Mouse (Mus musculus) hindbrain, postnatal 0 days (tissue): ENCODE results near the gene Srxn1. TPM values are rescaled to one million over a fixed set of nuclear protein-coding genes. Genes with fewer than 3 reads are reported as not detected.

ENCODE experiments used
- ATAC-seq: fragments of 200-750 bp; cut with Nextera tagmentation; 2 replicates; pipeline ENCODE4 v1.8.0; 2017; ENCODE audit warnings: mild to moderate bottlenecking, moderate TSS enrichment, moderate library complexity
- DNase-seq: peaks from one replicate; pipeline ENCODE4 v3.0.0-alpha.2; 2015; ENCODE audit warnings: low spot score
- H3K27ac ChIP-seq: fragments of 300-500 bp; sonication (generic); 2 replicates; pipeline ENCODE4 v1.5.1; 2014; ENCODE audit warnings: mild to moderate bottlenecking
- H3K27me3 ChIP-seq: fragments of 300-500 bp; sonication (generic); 2 replicates; pipeline ENCODE4 v1.6.1; 2014; ENCODE audit warnings: low read length, mixed read lengths; ENCODE audit not compliant: insufficient read depth
- H3K36me3 ChIP-seq: fragments of 300-500 bp; sonication (generic); 2 replicates; pipeline ENCODE4 v1.6.1; 2014; ENCODE audit warnings: low read length, mixed read lengths; ENCODE audit not compliant: insufficient read depth
- H3K4me1 ChIP-seq: fragments of 300-500 bp; sonication (generic); 2 replicates; pipeline ENCODE4 v1.6.1; 2014; ENCODE audit warnings: antibody characterized with exemption, low read length, mixed read lengths; ENCODE audit not compliant: insufficient read depth
- H3K4me2 ChIP-seq: fragments of 300-500 bp; sonication (generic); 2 replicates; pipeline ENCODE4 v1.6.1; 2014; ENCODE audit warnings: low read depth, mild to moderate bottlenecking, low read length, moderate library complexity, mixed read lengths
- H3K4me3 ChIP-seq: fragments of 300-500 bp; sonication (generic); 2 replicates; pipeline ENCODE4 v1.5.1; 2014; ENCODE audit warnings: low read length
- H3K9ac ChIP-seq: fragments of 300-500 bp; sonication (generic); replicated peaks from 2 replicates; pipeline ENCODE4 v1.6.1; 2014; ENCODE audit warnings: mild to moderate bottlenecking, low read length, moderate library complexity, mixed read lengths
- H3K9me3 ChIP-seq: fragments of 300-500 bp; sonication (generic); 2 replicates; pipeline ENCODE4 v1.6.1; 2016; ENCODE audit warnings: low read length, mixed read lengths
- CTCF ChIP-seq: IDR thresholded peaks from 2 replicates; pipeline ENCODE4 v1.5.1; 2016; ENCODE audit warnings: antibody characterized with exemption, control low read depth, low read depth
- WGBS: fragments of 180-500 bp; shearing (Covaris S2); extraction: QIAGEN DNeasy Blood & Tissue Kit; methylation state at CpG from one replicate; pipeline ENCODE4 v1.1.7; 2014; 5-methylcytosine and 5-hydroxymethylcytosine counted together
- polyA plus RNA-seq: library from polyadenylated mRNA; unstranded; fragments of >200 nt; fragmentation: Nextera tagmentation; extraction: Ambion mirVana; gene quantifications from 2 replicates; pipeline ENCODE4 v1.2.1, GENCODE M21; 2015
- total RNA-seq: library from RNA; depleted of rRNA; stranded (reverse); fragments of >200 nt; gene quantifications from 2 replicates; pipeline ENCODE4 v1.2.3, GENCODE M21; 2014

Srxn1 gene
- total and polyA plus RNA-seq, 2 experiments from 2014 or later, result 26.8 to 51.7 TPM

GRCm38 (mm10) chr2:152082456-152083285 is 22.6 kb upstream of the Srxn1 start:
- DNase-seq, result no peak
- WGBS, result 21% methylated on average over 7 of the region's 7 CpGs

GRCm38 (mm10) chr2:152083411-152083810 is 21.9 kb upstream of the Srxn1 start:
- H3K27ac ChIP-seq, result peak overlapping the region; percentile 41
- H3K4me3 ChIP-seq, result peak overlapping the region; percentile 73
- H3K9me3 ChIP-seq, result no peaks in the 10 kb centered on the region
- peak overlapping the region; percentile 85 for H3K4me2 ChIP-seq
- no peak for TF ChIP-seq CTCF
- 48% methylated on average over 4 of the region's 4 CpGs for WGBS
- ATAC-seq, result no peak
- H3K4me1 ChIP-seq, result peaks cover 20% of the 10 kb centered on the region
- H3K36me3 ChIP-seq, result no peaks in the 10 kb centered on the region
- peak overlapping the region; percentile 35 for H3K9ac ChIP-seq
- H3K27me3 ChIP-seq, result no peaks in the 10 kb centered on the region
- no peak for DNase-seq

More at GRCm38 (mm10) chr2:152082456-152083285, 22.6 kb upstream of the Srxn1 start:
- H3K9me3 ChIP-seq, result no peaks in the 10 kb centered on the region
- peak overlapping the region; percentile 73 for H3K4me3 ChIP-seq
- ATAC-seq, result no peak; the same call in 1 of the 2 replicates
- peaks cover 20% of the 10 kb centered on the region for H3K4me1 ChIP-seq
- peak overlapping the region; percentile 85 for H3K4me2 ChIP-seq
- H3K9ac ChIP-seq, result peak overlapping the region; percentile 86
- peak overlapping the region; percentile 84 for H3K27ac ChIP-seq
- no peaks in the 10 kb centered on the region for H3K27me3 ChIP-seq
- no peak for TF ChIP-seq CTCF
- no peaks in the 10 kb centered on the region for H3K36me3 ChIP-seq

GRCm38 (mm10) chr2:152084298-152084697 is 21.0 kb upstream of the Srxn1 start:
- peak overlapping the region; percentile 37; the same call in 1 of the 2 replicates for H3K9ac ChIP-seq
- DNase-seq, result no peak
- no peak for ATAC-seq
- WGBS, result 10% methylated on average over 6 of the region's 6 CpGs
- 0 out of 2 replicates have a peak overlapping the region, but pooled peaks have one; percentile 41 for H3K27ac ChIP-seq
- H3K9me3 ChIP-seq, result no peaks in the 10 kb centered on the region
- TF ChIP-seq CTCF, result no peak
- H3K27me3 ChIP-seq, result no peaks in the 10 kb centered on the region
- peak overlapping the region; percentile 85 for H3K4me2 ChIP-seq
- no peaks in the 10 kb centered on the region for H3K36me3 ChIP-seq
- peak overlapping the region; percentile 73 for H3K4me3 ChIP-seq
- H3K4me1 ChIP-seq, result peaks cover 18% of the 10 kb centered on the region

- DNase-seq, result no peak
- TF ChIP-seq CTCF, result no peak
- no peaks in the 10 kb centered on the region for H3K9me3 ChIP-seq
- no peak overlapping the region for H3K4me3 ChIP-seq
- no peak overlapping the region for H3K9ac ChIP-seq
- H3K27ac ChIP-seq, result no peak overlapping the region
- H3K4me2 ChIP-seq, result peak overlapping the region; percentile 85
- WGBS, result 80% methylated on average over 6 of the region's 6 CpGs
- no peaks in the 10 kb centered on the region for H3K27me3 ChIP-seq
- H3K4me1 ChIP-seq, result peaks cover 12% of the 10 kb centered on the region
- no peaks in the 10 kb centered on the region for H3K36me3 ChIP-seq
- ATAC-seq, result no peak
Measured at GRCm38 (mm10) chr2:152085414-152085813, 19.9 kb upstream of the Srxn1 start.

GRCm38 (mm10) chr2:152086451-152086850 is 18.9 kb upstream of the Srxn1 start:
- Histone ChIP-seq H3K27me3 (no peaks in the 10 kb centered on the region), H3K4me2 (0 out of 2 replicates have a peak overlapping the region, but pooled peaks have one; percentile 11), H3K9me3 (no peaks in the 10 kb centered on the region), H3K9ac (no peak overlapping the region), H3K36me3 (no peaks in the 10 kb centered on the region), H3K4me3 (no peak overlapping the region), H3K27ac (peak overlapping the region; percentile 59; the same call in 1 of the 2 replicates), H3K4me1 (peaks cover 12% of the 10 kb centered on the region)
- DNase-seq (no peak), ATAC-seq (no peak; the same call in 1 of the 2 replicates)
- peak; percentile 50 for TF ChIP-seq CTCF
- WGBS, result 54% methylated on average over 6 of the region's 6 CpGs

- H3K27me3 ChIP-seq, result no peaks in the 10 kb centered on the region
- H3K36me3 ChIP-seq, result no peaks in the 10 kb centered on the region
- H3K4me3 ChIP-seq, result no peak overlapping the region
- no peak for DNase-seq
- ATAC-seq, result no peak
- no peak overlapping the region for H3K4me2 ChIP-seq
- H3K9me3 ChIP-seq, result no peaks in the 10 kb centered on the region
- peak overlapping the region; percentile 37; the same call in 1 of the 2 replicates for H3K9ac ChIP-seq
- 54% methylated on average over 5 of the region's 5 CpGs for WGBS
- TF ChIP-seq CTCF, result no peak
- peak overlapping the region; percentile 59 for H3K27ac ChIP-seq
- peaks cover 12% of the 10 kb centered on the region for H3K4me1 ChIP-seq
Measured at GRCm38 (mm10) chr2:152087111-152087510, 18.2 kb upstream of the Srxn1 start.

GRCm38 (mm10) chr2:152089078-152089477 is 16.2 kb upstream of the Srxn1 start:
- peak; percentile 84 for TF ChIP-seq CTCF
- no peaks in the 10 kb centered on the region; the same call in 1 of the 2 replicates for H3K27me3 ChIP-seq
- peaks cover 18% of the 10 kb centered on the region; the same call in 1 of the 2 replicates for H3K4me1 ChIP-seq
- no peaks in the 10 kb centered on the region for H3K36me3 ChIP-seq
- H3K9ac ChIP-seq, result no peak overlapping the region
- DNase-seq (peak; percentile 83), ATAC-seq (no peak)
- H3K9me3 ChIP-seq, result no peaks in the 10 kb centered on the region
- no peak overlapping the region for H3K4me2 ChIP-seq
- H3K27ac ChIP-seq, result no peak overlapping the region
- WGBS, result 7% methylated on average over 4 of the region's 4 CpGs
- H3K4me3 ChIP-seq, result no peak overlapping the region
